Mouse (Mus musculus) liver, embryonic 14.5 days (tissue): Measurements from ENCODE around the gene Gm16253. TPM values are rescaled to one million over a fixed set of nuclear protein-coding genes. Genes with fewer than 3 reads are reported as not detected.

ENCODE experiments used
- ATAC-seq: fragments of 200-750 bp; cut with Nextera tagmentation; 2 replicates; pipeline ENCODE4 v1.8.0; 2017; ENCODE audit warnings: moderate number of reproducible peaks, mild to moderate bottlenecking, moderate library complexity; ENCODE audit not compliant: insufficient read depth
- DNase-seq, 3 experiments: peaks; one replicate each; pipeline ENCODE4 v3.0.0-alpha.2; 2012 to 2013; ENCODE audit warnings: low read depth in 3 of 3, low spot score in 3 of 3
- H3K27ac ChIP-seq: fragments of 300-500 bp; sonication (generic); 2 replicates; pipeline ENCODE4 v1.5.1; 2014; ENCODE audit warnings: moderate library complexity, mild to moderate bottlenecking, control low read depth, inconsistent platforms
- H3K27me3 ChIP-seq: fragments of 300-500 bp; sonication (generic); 2 replicates; pipeline ENCODE4 v1.6.1; 2014; ENCODE audit warnings: mild to moderate bottlenecking, low read length, moderate library complexity; ENCODE audit not compliant: control insufficient read depth, insufficient read depth
- H3K36me3 ChIP-seq: fragments of 300-500 bp; sonication (generic); replicated peaks from 2 replicates; pipeline ENCODE4 v1.6.1; 2014; ENCODE audit warnings: low read depth; ENCODE audit not compliant: control insufficient read depth, insufficient read depth
- H3K4me1 ChIP-seq, 2 experiments: fragments of 200-500 bp in 1 of 2; fragments of 300-500 bp in 1 of 2; sonication (generic) in 1 of 2; replicated peaks; 2 replicates each; pipeline ENCODE4 v1.6.1; 2012 to 2014; ENCODE audit warnings: antibody characterized with exemption in 1 of 2, inconsistent platforms in 1 of 2, low read length in 1 of 2; ENCODE audit not compliant: control insufficient read depth in 2 of 2, insufficient read depth in 2 of 2
- H3K4me2 ChIP-seq: fragments of 300-500 bp; sonication (generic); 2 replicates; pipeline ENCODE4 v1.6.1; 2014; ENCODE audit warnings: low read depth, mild to moderate bottlenecking, control low read depth, moderate library complexity
- H3K4me3 ChIP-seq, 2 experiments: fragments of 200-500 bp in 1 of 2; fragments of 300-500 bp in 1 of 2; sonication (generic) in 1 of 2; 2 replicates each; pipeline ENCODE4 v1.5.1; 2012 to 2014; ENCODE audit warnings: low read depth in 2 of 2, low read length in 2 of 2, mild to moderate bottlenecking in 2 of 2, control low read depth in 1 of 2, inconsistent platforms in 1 of 2, moderate library complexity in 1 of 2; ENCODE audit not compliant: insufficient read depth in 1 of 2
- H3K9ac ChIP-seq: fragments of 300-500 bp; sonication (generic); replicated peaks from 2 replicates; pipeline ENCODE4 v1.6.1; 2014; ENCODE audit warnings: mild to moderate bottlenecking, control low read depth, moderate library complexity
- H3K9me3 ChIP-seq: fragments of 300-500 bp; sonication (generic); 2 replicates; pipeline ENCODE4 v1.6.1; 2016; ENCODE audit warnings: low read length, mixed read lengths; ENCODE audit not compliant: control insufficient read depth
- CTCF ChIP-seq: IDR thresholded peaks from 2 replicates; pipeline ENCODE4 v1.5.1; 2016; ENCODE audit warnings: antibody characterized with exemption, low read depth, control low read depth
- EP300 ChIP-seq: IDR thresholded peaks from 2 replicates; pipeline ENCODE4 v1.6.1; 2016; ENCODE audit warnings: antibody characterized with exemption, low read depth
- WGBS: fragments of 180-500 bp; shearing (Covaris S2); extraction: QIAGEN DNeasy Blood & Tissue Kit; methylation state at CpG from one replicate; pipeline ENCODE4 v1.1.7; 2014; ENCODE audit not compliant: insufficient replicate concordance; 5-methylcytosine and 5-hydroxymethylcytosine counted together
- polyA plus RNA-seq, 2 experiments: library from polyadenylated mRNA; depleted of rRNA in 1 of 2; stranded (reverse) in 1 of 2; unstranded in 1 of 2; fragments of >200 nt; fragmentation: Nextera tagmentation in 1 of 2; extraction: Ambion mirVana in 1 of 2; gene quantifications; 2 replicates each; pipeline versions ENCODE4 v1.2.1 to v1.2.3; 2012 to 2014

The Gm16253 gene
- polyA plus RNA-seq, 2 experiments: not detected

- DNase-seq: peak; percentile 97 to 98 (median 98)
- peak within 1 kb of the TSS; percentile 60 for H3K27ac ChIP-seq
- no peaks in the 10 kb centered on the region for H3K9me3 ChIP-seq
- H3K36me3 ChIP-seq: peaks cover 16% of the 10 kb centered on the region
- H3K4me2 ChIP-seq: peak within 1 kb of the TSS; percentile 96
- WGBS: 1% methylated on average over 48 of the region's 48 CpGs
- H3K27me3 ChIP-seq: no peaks in the 10 kb centered on the region
- H3K4me3 ChIP-seq: peak within 1 kb of the TSS; percentile 90 to 100
- TF ChIP-seq EP300: no peak
- TF ChIP-seq CTCF: no peak
- peak within 1 kb of the TSS; percentile 87 for H3K9ac ChIP-seq
- H3K4me1 ChIP-seq: peaks cover 13 to 19% of the 10 kb centered on the region in 2 experiments
- ATAC-seq: peak; percentile 96
Measured at GRCm38 (mm10) chr3:96629729-96630600, 53.2 kb downstream of the Gm16253 start, which contains the start of gene Rbm8a. Gene Rbm8a (plus strand): TSS chr3:96629933.

Other genes with a start within 250 kb of the Gm16253 start
- gene BC107364, start 124.7 kb upstream of the Gm16253 start, polyA plus RNA-seq (2012; rRNA removed): not detected in 2 replicates
- not detected in 2 replicates for gene BC107364, start 124.7 kb upstream of the Gm16253 start, polyA plus RNA-seq (2014; fragmentation: Nextera tagmentation; extraction: Ambion mirVana)
- gene Hfe2, start 51.8 kb upstream of the Gm16253 start, polyA plus RNA-seq (2012; rRNA removed): 3.8 and 4.5 TPM in 2 replicates
- 4.3 and 4.4 TPM in 2 replicates for gene Hfe2, start 51.8 kb upstream of the Gm16253 start, polyA plus RNA-seq (2014; fragmentation: Nextera tagmentation; extraction: Ambion mirVana)
- 33.2 and 42.8 TPM in 2 replicates for gene Txnip, start 19.0 kb upstream of the Gm16253 start, polyA plus RNA-seq (2012; rRNA removed)
- gene Txnip, start 19.0 kb upstream of the Gm16253 start, polyA plus RNA-seq (2014; fragmentation: Nextera tagmentation; extraction: Ambion mirVana): 31.9 and 32.5 TPM in 2 replicates
- gene Polr3gl, start 17.2 kb downstream of the Gm16253 start, polyA plus RNA-seq (2012; rRNA removed): 6.2 and 11.8 TPM in 2 replicates
- gene Polr3gl, start 17.2 kb downstream of the Gm16253 start, polyA plus RNA-seq (2014; fragmentation: Nextera tagmentation; extraction: Ambion mirVana): 3.0 and 3.3 TPM in 2 replicates
- gene Ankrd34a, start 19.7 kb downstream of the Gm16253 start, polyA plus RNA-seq (2012; rRNA removed): 0.08 TPM in 2 replicates
- gene Ankrd34a, start 19.7 kb downstream of the Gm16253 start, polyA plus RNA-seq (2014; fragmentation: Nextera tagmentation; extraction: Ambion mirVana): not detected in 2 replicates
- gene Lix1l, start 24.2 kb downstream of the Gm16253 start, polyA plus RNA-seq (2012; rRNA removed): 2.7 and 2.9 TPM in 2 replicates
- 0.32 and 0.48 TPM in 2 replicates for gene Lix1l, start 24.2 kb downstream of the Gm16253 start, polyA plus RNA-seq (2014; fragmentation: Nextera tagmentation; extraction: Ambion mirVana)
- 11.6 and 22.8 TPM in 2 replicates for gene Rbm8a, start 52.9 kb downstream of the Gm16253 start, polyA plus RNA-seq (2012; rRNA removed)
- 69.1 and 73.6 TPM in 2 replicates for gene Rbm8a, start 52.9 kb downstream of the Gm16253 start, polyA plus RNA-seq (2014; fragmentation: Nextera tagmentation; extraction: Ambion mirVana)
- 10.5 and 10.7 TPM in 2 replicates for gene Pex11b, start 58.4 kb downstream of the Gm16253 start, polyA plus RNA-seq (2012; rRNA removed)
- 15.7 and 19.1 TPM in 2 replicates for gene Pex11b, start 58.4 kb downstream of the Gm16253 start, polyA plus RNA-seq (2014; fragmentation: Nextera tagmentation; extraction: Ambion mirVana)
- gene Gm42957, start 58.5 kb downstream of the Gm16253 start, polyA plus RNA-seq (2012; rRNA removed): 0.02 TPM in 1 of 2 replicates, not detected in the other
- gene Gm42957, start 58.5 kb downstream of the Gm16253 start, polyA plus RNA-seq (2014; fragmentation: Nextera tagmentation; extraction: Ambion mirVana): not detected in 2 replicates
- gene Itga10, start 68.6 kb downstream of the Gm16253 start, polyA plus RNA-seq (2012; rRNA removed): 0.42 and 0.47 TPM in 2 replicates
- 0.05 TPM in 2 replicates for gene Itga10, start 68.6 kb downstream of the Gm16253 start, polyA plus RNA-seq (2014; fragmentation: Nextera tagmentation; extraction: Ambion mirVana)
- 0.26 and 0.39 TPM in 2 replicates for gene Ankrd35, start 93.1 kb downstream of the Gm16253 start, polyA plus RNA-seq (2012; rRNA removed)
- 0.13 and 0.22 TPM in 2 replicates for gene Ankrd35, start 93.1 kb downstream of the Gm16253 start, polyA plus RNA-seq (2014; fragmentation: Nextera tagmentation; extraction: Ambion mirVana)
- 5.1 and 5.7 TPM in 2 replicates for gene Pias3, start 119.4 kb downstream of the Gm16253 start, polyA plus RNA-seq (2012; rRNA removed)
- 3.6 and 4.1 TPM in 2 replicates for gene Pias3, start 119.4 kb downstream of the Gm16253 start, polyA plus RNA-seq (2014; fragmentation: Nextera tagmentation; extraction: Ambion mirVana)
- 0.62 and 0.65 TPM in 2 replicates for gene Nudt17, start 131.6 kb downstream of the Gm16253 start, polyA plus RNA-seq (2012; rRNA removed)
- 1.4 and 1.5 TPM in 2 replicates for gene Nudt17, start 131.6 kb downstream of the Gm16253 start, polyA plus RNA-seq (2014; fragmentation: Nextera tagmentation; extraction: Ambion mirVana)
- 15.4 and 21.6 TPM in 2 replicates for gene Polr3c, start 150.6 kb downstream of the Gm16253 start, polyA plus RNA-seq (2012; rRNA removed)
- 14.5 and 14.6 TPM in 2 replicates for gene Polr3c, start 150.6 kb downstream of the Gm16253 start, polyA plus RNA-seq (2014; fragmentation: Nextera tagmentation; extraction: Ambion mirVana)
- gene Rnf115, start 150.7 kb downstream of the Gm16253 start, polyA plus RNA-seq (2012; rRNA removed): 9.6 and 12.4 TPM in 2 replicates
- gene Rnf115, start 150.7 kb downstream of the Gm16253 start, polyA plus RNA-seq (2014; fragmentation: Nextera tagmentation; extraction: Ambion mirVana): 28.2 and 33.0 TPM in 2 replicates